Mouse (Mus musculus) adrenal gland, postnatal 4 days (tissue): Measurements from ENCODE around the gene Zcchc24. TPM values are rescaled to one million over a fixed set of nuclear protein-coding genes. Genes with fewer than 3 reads are reported as not detected.

Experiments
- DNase-seq, 2 experiments: peaks; one replicate each; pipeline ENCODE4 v3.0.0; 2021 to 2022; ENCODE audit warnings: low spot score in 2 of 2, mixed read lengths in 2 of 2
- total RNA-seq, 2 experiments: library from RNA; stranded (reverse); gene quantifications; 2 replicates each; pipeline ENCODE4 v1.2.3; 2021

The Zcchc24 gene
- total RNA-seq, 2 experiments from 2014 or later = 30.2 to 34.7 TPM

DNA sequence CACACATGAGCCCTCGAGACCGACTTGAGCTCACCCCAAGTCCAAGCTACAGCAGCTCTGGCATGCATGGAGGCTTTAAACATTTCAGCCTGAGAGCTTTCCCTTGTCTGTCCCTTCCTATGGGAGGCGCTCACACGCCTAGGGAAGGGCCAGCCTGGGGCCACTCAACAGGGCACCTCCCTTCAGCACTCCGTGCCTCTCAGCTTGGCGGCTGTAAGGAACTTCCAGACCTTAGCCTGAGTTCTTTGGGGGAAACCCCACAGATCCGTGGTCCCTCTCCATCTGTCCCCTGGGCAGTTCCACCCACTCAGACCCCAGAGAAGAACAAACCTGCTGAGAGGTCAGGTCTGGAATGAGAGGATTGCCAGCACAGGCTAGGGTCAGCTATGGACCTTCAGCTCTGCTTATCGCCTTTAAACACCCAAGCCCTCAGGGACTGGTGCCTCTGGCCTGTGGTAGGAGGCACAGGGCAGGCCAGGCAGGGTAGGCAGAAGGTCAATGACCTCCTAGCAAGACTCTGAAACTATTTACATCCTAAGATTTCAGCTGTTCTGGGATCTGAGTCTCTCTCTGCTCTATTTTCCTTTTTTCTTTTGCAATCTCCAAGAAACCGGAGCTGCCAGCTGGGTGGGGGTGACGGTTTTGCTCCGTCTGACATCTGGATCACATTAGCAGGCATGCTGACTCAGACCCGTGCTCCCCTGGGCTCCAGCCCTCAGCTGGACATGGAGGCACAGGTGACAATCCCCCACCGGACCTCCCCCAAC is 19.5 kb downstream of the Zcchc24 start:
- no peak for DNase-seq

GRCm38 (mm10) chr14:25747996-25748756 is 20.7 kb downstream of the Zcchc24 start:
- DNase-seq = no peak

DNA sequence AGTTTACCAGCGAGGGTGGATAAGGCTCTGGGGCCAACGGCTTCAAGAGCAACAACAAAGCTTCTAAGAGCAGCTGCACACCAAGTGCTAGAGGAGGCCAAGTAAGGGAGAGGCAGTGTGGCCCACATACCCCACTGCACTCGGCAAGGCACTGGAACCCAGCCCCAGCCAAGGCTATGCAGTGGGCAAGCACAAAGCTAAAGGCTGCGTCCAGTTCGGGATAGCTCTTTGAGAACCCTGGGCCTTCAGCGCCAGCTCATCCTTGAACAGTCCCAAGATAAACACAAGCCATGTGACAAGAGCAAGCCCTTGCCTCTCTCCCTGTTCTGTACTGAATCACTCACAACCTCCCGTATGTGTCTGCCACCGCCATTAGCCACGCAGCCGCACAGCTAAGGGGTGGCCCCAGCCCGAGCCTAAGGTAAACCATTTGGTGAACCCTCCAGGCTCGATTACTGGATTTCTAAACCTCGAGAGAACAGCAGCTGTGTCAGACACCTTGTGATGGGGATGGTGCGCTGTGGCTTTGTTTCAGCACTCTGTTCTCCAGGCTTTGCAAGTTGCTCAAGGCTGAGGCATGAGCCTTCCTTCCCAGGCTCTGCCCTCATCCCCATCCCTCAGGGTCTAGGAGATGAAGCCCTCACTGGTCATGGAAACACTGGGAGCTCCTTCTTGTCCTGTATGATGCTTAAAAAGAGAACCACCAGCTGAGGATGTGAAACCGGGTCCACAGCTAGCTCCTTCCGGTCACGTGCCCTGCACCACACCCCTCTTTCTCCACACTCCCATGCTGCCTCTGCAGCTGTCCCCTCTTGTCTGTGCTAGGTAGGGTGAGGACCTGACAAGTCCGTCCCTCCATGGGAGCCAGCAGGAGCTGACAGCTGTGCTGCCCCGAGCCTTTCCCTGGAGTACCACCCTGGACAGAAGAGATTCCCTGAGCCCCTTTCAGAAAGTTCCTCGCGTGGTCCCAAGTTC is 21.6 kb downstream of the Zcchc24 start:
- no peak for DNase-seq

DNA sequence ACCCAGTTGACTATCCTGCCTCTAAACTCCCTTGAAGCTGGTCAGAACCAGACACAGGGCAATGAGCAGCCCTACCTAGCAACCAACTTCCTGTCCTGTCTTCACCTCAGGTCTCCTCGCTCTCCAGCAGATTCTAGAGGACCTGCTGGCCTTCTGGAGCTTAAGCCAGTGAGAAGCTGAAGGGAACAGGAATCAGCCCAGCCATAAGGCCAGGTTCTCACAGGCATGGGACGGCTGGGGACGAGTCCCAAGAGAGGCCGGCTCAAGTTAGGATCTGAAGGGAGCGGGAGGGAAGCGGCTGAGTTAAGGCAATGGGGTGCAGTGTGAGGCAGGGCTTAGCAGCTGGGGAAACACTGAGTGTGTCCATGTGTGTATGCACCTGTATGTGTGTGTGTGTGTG is 22.5 kb downstream of the Zcchc24 start:
- no peak for DNase-seq

GRCm38 (mm10) chr14:25745365-25746184 is 23.3 kb downstream of the Zcchc24 start:
- no peak for DNase-seq

GRCm38 (mm10) chr14:25742943-25743342 is 25.9 kb downstream of the Zcchc24 start:
- no peak for DNase-seq

DNA sequence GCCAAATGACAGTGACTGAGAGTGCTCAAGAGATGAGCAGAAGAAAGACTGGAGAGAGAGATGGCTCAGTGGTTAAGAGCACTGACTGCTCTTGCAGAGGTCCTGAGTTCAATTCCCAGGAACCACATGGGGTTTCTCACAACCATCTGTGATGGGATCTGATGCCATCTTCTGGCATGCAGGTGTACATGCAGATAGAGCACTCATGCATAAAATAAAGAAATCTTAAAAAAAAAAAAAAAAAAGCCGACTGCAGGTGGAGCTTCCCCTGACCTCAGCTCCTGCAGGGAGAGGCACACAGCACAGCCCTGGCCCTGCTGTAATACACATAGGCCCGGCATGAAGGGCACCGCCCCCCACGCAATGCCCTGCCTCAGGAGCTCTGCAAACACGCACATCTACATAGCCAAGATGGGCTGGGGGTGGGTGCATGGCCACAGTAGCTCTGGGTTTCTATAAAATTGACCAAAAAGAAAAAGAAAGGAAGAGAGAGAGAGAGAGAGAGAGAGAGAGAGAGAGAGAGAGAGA is 26.9 kb downstream of the Zcchc24 start:
- DNase-seq = no peak

- DNase-seq = no peak
These were observed 27.6 kb downstream of the Zcchc24 start for GRCm38 (mm10) chr14:25741211-25741610.

- DNase-seq = no peak
These were observed 28.8 kb downstream of the Zcchc24 start for GRCm38 (mm10) chr14:25739957-25740565.

GRCm38 (mm10) chr14:25738591-25739001 is 30.2 kb downstream of the Zcchc24 start:
- DNase-seq = no peak

GRCm38 (mm10) chr14:25736589-25736988 is 32.2 kb downstream of the Zcchc24 start:
- no peak for DNase-seq

DNA sequence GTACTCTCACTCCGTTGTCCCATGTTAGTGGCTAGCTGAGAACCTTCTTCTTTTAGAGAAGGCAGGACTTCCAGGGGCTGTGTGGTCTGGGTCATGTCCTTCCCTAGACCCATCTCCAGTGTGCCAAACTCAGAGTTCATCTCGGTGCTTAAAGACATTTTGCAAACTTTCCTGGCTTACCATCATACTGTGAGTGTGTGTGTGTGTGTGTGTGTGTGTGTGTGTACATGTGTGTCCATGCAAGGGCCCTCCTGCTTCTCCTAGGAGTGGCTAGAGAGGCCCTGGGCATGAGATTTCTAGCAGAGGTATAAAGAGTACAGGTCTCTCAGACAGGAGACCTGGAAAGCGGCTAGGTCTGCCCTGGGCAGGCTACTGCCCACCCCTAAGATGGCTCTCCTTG is 32.7 kb downstream of the Zcchc24 start:
- no peak for DNase-seq

DNA sequence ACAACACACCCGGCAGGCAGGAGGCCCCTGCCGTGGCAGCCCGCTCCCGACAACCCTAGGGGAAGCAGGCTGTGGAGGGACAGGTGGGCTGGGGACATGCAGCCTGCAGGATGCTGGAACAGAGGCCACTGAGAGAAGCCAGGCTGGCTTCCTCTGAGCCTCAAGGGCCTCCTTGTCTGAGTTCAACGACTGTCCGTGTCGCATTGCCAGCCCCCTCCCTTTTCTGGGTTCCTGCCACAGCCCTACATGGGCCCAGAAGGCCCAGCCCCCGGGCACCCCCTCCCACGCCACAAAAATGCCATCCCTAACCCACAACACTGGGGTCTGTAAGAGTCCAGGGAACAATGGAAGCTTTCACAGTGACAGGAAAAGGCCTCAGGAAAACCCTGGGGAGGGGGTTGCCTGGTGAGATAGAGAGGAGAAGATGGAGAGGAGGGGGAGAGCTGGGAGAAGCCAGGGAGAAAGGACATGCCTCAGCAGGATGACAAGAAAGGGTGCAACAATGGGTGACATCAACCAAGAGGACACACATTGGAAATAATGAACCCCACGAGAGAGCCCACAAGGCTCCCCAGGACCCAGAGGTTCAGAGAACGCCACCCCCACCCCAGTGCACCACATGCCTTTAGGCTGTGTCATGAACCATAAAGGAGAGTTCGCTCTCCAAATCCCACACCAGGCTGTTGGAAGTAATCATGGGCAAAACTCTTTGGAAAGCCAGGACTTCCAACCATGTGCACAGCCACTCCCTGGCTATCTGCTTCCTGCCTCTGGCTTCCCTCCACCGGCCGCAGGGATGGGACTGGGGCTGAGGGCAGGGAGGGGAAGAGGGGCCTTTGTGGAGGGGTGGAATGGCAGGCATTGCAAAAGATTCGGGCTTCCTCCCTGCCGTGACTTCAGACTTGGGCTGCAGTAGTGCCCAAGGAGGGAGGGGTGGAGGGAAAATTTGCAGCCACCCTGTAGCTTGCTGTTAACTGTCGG is 33.8 kb downstream of the Zcchc24 start:
- no peak for DNase-seq

DNA sequence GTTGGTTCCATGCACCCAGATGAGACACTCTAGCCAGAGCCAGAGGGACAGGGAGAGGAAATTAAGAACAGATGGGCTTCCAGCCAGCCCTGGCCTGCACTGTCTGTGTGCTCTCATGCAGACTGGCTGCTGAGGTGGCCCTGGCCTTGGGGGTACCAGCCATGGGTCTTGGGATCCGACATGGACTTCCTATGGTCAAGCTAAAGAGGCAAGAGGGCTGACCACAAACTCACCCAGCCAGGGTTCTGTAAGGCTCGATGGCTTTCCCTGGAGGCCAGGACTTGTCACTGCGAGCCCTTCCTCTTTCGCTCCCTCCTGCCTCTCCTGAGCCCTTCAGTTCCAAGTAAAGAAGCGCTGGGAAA is 41.7 kb downstream of the Zcchc24 start:
- DNase-seq = no peak

DNA sequence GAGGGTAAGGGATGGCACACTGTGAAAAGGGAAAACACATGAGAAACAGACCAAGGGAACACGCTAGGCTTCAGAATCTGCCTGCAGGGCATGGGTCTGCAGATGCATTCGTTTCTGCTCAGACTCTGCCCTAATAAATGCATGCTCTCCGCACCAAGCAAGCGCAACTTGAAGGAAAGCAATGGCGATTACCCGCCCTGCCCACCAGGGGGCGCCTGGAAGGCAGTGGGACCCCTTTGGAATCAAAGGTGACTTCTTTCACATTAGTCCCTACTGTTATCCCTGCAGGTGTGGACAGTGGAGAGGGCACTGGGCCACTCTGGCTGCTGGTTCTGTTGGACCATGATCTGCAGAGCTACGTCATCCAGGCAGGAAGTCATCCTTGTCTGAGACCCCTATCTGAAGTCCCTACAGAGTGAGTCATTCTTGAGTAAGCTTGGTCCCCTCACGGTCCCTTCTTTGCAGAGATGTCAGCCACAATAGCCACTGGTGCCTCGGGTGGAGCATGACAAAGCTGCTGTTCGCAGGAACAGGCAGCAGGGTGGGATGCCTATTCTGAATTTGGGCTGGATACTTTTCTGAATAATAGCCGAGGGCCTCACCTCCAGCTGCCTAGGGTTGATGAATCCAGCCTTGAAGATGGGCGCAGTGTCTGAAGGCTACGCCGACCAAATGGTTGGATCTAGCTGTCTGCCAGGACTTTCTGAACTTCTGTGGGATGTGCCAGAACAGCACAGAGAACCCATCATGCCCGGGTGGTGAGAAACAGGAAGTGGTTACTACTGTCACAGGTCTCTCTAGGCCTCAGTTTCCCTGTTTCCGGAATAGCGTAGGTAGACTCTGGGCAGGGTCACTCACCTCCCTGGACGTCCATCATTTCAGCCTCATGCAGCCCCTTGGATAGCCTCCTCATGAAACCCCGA is 42.4 kb downstream of the Zcchc24 start:
- DNase-seq = no peak

DNA sequence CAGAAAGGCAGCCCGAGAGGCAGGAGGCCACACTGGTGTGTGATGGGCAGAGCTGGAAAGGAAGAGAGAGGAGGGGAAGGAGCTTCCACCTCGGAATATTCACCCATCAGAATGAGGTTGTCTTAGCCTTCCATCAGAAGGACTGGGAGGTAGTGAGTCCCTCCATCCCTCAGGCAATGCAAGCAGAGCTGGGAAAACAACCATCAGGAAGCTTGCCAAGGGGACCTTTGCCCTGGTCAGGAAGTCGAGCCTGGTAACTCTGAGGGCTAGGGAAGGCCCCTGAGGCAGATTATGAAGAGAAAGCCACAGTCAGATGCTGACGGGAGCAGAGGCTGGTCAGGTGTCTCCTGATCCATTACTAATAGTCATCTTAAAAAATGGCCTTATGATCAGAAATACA is 43.1 kb downstream of the Zcchc24 start:
- no peak for DNase-seq

DNA sequence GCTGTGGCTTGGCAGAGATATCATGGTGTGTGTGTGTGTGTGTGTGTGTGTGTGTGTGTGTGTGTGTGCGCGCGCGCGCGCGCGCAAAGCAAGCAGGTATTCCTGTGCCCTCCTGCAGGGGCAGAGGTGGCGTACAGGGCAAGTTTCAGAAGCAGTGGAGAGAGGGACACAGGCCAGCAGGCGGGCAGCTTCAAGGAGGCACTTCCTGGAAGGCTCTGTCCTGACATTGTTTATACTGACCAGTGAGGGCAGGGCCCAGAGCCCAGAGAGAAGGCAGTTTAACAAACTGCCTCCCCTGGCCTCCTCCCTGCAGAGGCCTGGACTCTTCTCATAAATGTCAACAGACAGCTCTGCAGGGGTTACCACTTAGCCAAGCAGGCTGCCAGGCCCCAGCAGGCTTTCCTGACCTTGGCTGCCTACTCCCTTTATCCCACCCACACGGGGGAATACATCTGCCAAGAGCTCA is 43.8 kb downstream of the Zcchc24 start:
- no peak for DNase-seq
